Comparison of ENCODE assay signal across 22 mouse cellular contexts in the genomic region with DNA sequence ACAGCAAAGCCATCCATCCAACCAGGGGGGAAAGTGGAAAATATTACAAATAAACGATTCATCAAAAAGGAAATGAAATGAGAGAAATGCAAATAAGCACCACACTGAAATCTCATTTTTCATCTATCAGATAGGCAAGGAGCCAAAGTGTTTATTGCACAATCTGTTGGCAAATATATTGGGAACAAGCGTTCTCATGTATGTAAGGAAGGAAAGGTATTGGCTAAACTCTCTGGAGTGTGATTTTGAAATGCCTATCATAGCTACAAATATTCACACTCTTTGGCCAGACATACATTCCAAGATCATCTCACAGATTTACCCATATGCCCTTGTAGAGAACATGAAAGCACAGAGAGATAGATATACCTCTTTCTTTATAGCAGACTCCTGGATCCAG.
DNase-seq lines count a peak whose midpoint lies in the region; ATAC-seq lines count a peak whose summit lies in the region.
"Had no signal": no experiment of that assay in that cellular context is flagged by ENCODE, and none has a peak within 500 bp of the region (broad histone marks: within the 10 kb centered on the region; RNA-seq: fewer than 3 reads in every experiment).

No protein-coding gene starts in this region.

- no peak overlapping the region for H3K9ac ChIP-seq in hindbrain, embryonic 12.5 days
- H3K9ac ChIP-seq: heart, embryonic 15.5 days; liver, embryonic 12.5 days had no signal

- no peak overlapping the region for H3K4me2 ChIP-seq in hindbrain, embryonic 12.5 days (replicated peaks)
- H3K4me2 ChIP-seq: heart, embryonic 15.5 days; liver, embryonic 12.5 days; midbrain, embryonic 11.5 days had no signal

- peak; percentile 19 for DNase-seq in layer of hippocampus, adult 11-12 months (ENCODE audit: low spot score)
- no peak for DNase-seq in layer of hippocampus, adult 9-10 months (ENCODE audit: low spot score)
- DNase-seq in NIH3T3 (ENCODE audit: low read depth) = peak; percentile 54
- DNase-seq in gonadal fat pad, adult 2 months (ENCODE audit: low read depth) = peak; percentile 22
- peak; percentile 77 for DNase-seq in lung, postnatal 25 days (ENCODE audit: low spot score)
- no peak for DNase-seq in kidney, adult 11 months
- DNase-seq: adrenal gland, postnatal 25 days; cerebellum, adult 18-20 months; gastrocnemius, postnatal 14 days; heart, postnatal 4 days; left cerebral cortex, postnatal 4 days; right cerebral cortex, postnatal 4 days had no signal

- H3K36me3 ChIP-seq in hindbrain, embryonic 12.5 days = no peaks in the 10 kb centered on the region
- H3K36me3 ChIP-seq: heart, embryonic 15.5 days; liver, embryonic 12.5 days had no signal

- H3K27ac ChIP-seq in hindbrain, embryonic 12.5 days = no peak overlapping the region
- H3K27ac ChIP-seq: heart, embryonic 15.5 days; kidney, postnatal 0 days; left cerebral cortex, adult 2 months; liver, embryonic 12.5 days; macrophage had no signal

- WGBS in hindbrain, embryonic 12.5 days = 91% methylated on average over 2 of the region's 2 CpGs

- H3K9me3 ChIP-seq in hindbrain, embryonic 12.5 days (replicated peaks) = no peaks in the 10 kb centered on the region
- H3K9me3 ChIP-seq: heart, embryonic 15.5 days; liver, embryonic 12.5 days had no signal

- no peaks in the 10 kb centered on the region for H3K27me3 ChIP-seq in hindbrain, embryonic 12.5 days
- H3K27me3 ChIP-seq: heart, embryonic 15.5 days; liver, embryonic 12.5 days; Patski had no signal

- no peak for ATAC-seq in hindbrain, embryonic 12.5 days (ENCODE audit: low FRiP score)
- ATAC-seq: activated CD4-positive, CD25-positive, alpha-beta regulatory T cell, adult 4 months; hindbrain, embryonic 16.5 days; liver, embryonic 12.5 days; Patski had no signal

- H3K4me1 ChIP-seq in hindbrain, embryonic 12.5 days = peaks cover 4% of the 10 kb centered on the region; the same call in 1 of the 2 replicates

- no peak overlapping the region for H3K4me3 ChIP-seq in hindbrain, embryonic 12.5 days
- H3K4me3 ChIP-seq: heart, embryonic 15.5 days; left cerebral cortex, adult 2 months; liver, embryonic 12.5 days had no signal

Comparison
In these comparisons a context has a peak if more than half of its experiments do, and no peak if none do; other contexts are left out.
1. DNase-seq: peak in layer of hippocampus, adult 11-12 months (single experiment), NIH3T3 (single experiment), gonadal fat pad, adult 2 months (single experiment) and lung, postnatal 25 days (single experiment); none in layer of hippocampus, adult 9-10 months (single experiment) and kidney, adult 11 months (single experiment).